Mouse (Mus musculus) bone marrow macrophage, adult 2 months (primary cell): Measurements from ENCODE around the gene Lypd6b. TPM values are rescaled to one million over a fixed set of nuclear protein-coding genes. Genes with fewer than 3 reads are reported as not detected.

Experiments used
- H3K27ac ChIP-seq: 2 replicates; pipeline ENCODE4 v1.5.1; 2012; ENCODE audit warnings: low read depth, low read length; ENCODE audit not compliant: insufficient read depth
- H3K4me1 ChIP-seq: 2 replicates; pipeline ENCODE4 v1.6.1; 2012; ENCODE audit warnings: low read length; ENCODE audit not compliant: control insufficient read depth, insufficient read depth
- H3K4me3 ChIP-seq: 2 replicates; pipeline ENCODE4 v1.5.1; 2012; ENCODE audit warnings: mild to moderate bottlenecking, low read length, moderate library complexity; ENCODE audit not compliant: insufficient read depth
- CTCF ChIP-seq: IDR thresholded peaks from 2 replicates; pipeline ENCODE4 v1.5.1; 2012; ENCODE audit warnings: low read depth, mild to moderate bottlenecking, low read length, moderate library complexity
- POLR2A ChIP-seq: IDR thresholded peaks from 2 replicates; pipeline ENCODE4 v1.6.1; 2012; ENCODE audit warnings: mild to moderate bottlenecking, low read depth, low read length, borderline replicate concordance
- polyA plus RNA-seq: library from polyadenylated mRNA; stranded (reverse); fragments of >200 nt; gene quantifications from 2 replicates; pipeline ENCODE4 v1.2.4, GENCODE M21; 2012; ENCODE audit not compliant: missing spikeins, insufficient read depth, insufficient read length

Gene Lypd6b
- polyA plus RNA-seq, 1 experiment, result not detected

GRCm38 (mm10) chr2:49882461-49882860 lies 95.0 kb downstream of the Lypd6b start:
- no peak for TF ChIP-seq CTCF
- no peak for TF ChIP-seq POLR2A
- no peak overlapping the region for H3K27ac ChIP-seq
- H3K4me1 ChIP-seq, result no peaks in the 10 kb centered on the region
- no peak overlapping the region for H3K4me3 ChIP-seq

- Histone ChIP-seq H3K4me3 (no peak overlapping the region), H3K27ac (no peak overlapping the region), H3K4me1 (no peaks in the 10 kb centered on the region)
- TF ChIP-seq CTCF (no peak), POLR2A (no peak)
Observed at GRCm38 (mm10) chr2:49883990-49884389, 96.5 kb downstream of the Lypd6b start.

- TF ChIP-seq CTCF (no peak), POLR2A (no peak)
- Histone ChIP-seq H3K27ac (no peak overlapping the region), H3K4me1 (no peaks in the 10 kb centered on the region), H3K4me3 (no peak overlapping the region)
Observed at GRCm38 (mm10) chr2:49886209-49886608, 98.7 kb downstream of the Lypd6b start.

- TF ChIP-seq POLR2A, result no peak
- no peak for TF ChIP-seq CTCF
- Histone ChIP-seq H3K4me3 (no peak overlapping the region), H3K4me1 (no peaks in the 10 kb centered on the region), H3K27ac (no peak overlapping the region)
Observed at GRCm38 (mm10) chr2:49888346-49888745, 100.9 kb downstream of the Lypd6b start.

GRCm38 (mm10) chr2:49890727-49891126 lies 103.2 kb downstream of the Lypd6b start:
- no peak for TF ChIP-seq POLR2A
- no peak for TF ChIP-seq CTCF
- Histone ChIP-seq H3K27ac (no peak overlapping the region), H3K4me1 (no peaks in the 10 kb centered on the region), H3K4me3 (no peak overlapping the region)

GRCm38 (mm10) chr2:49909838-49910407 lies 122.4 kb downstream of the Lypd6b start:
- H3K4me1 ChIP-seq, result no peaks in the 10 kb centered on the region
- no peak overlapping the region for H3K4me3 ChIP-seq
- TF ChIP-seq CTCF (no peak), POLR2A (no peak)
- H3K27ac ChIP-seq, result no peak overlapping the region

GRCm38 (mm10) chr2:49911296-49912034 lies 124.0 kb downstream of the Lypd6b start:
- TF ChIP-seq CTCF (no peak), POLR2A (no peak)
- Histone ChIP-seq H3K27ac (no peak overlapping the region), H3K4me3 (no peak overlapping the region), H3K4me1 (no peaks in the 10 kb centered on the region)

GRCm38 (mm10) chr2:49912261-49912895 lies 124.9 kb downstream of the Lypd6b start:
- TF ChIP-seq CTCF, result no peak
- TF ChIP-seq POLR2A, result no peak

GRCm38 (mm10) chr2:49917489-49917888 lies 130.0 kb downstream of the Lypd6b start:
- Histone ChIP-seq H3K4me3 (no peak overlapping the region), H3K27ac (no peak overlapping the region), H3K4me1 (no peaks in the 10 kb centered on the region)
- no peak for TF ChIP-seq POLR2A
- no peak for TF ChIP-seq CTCF

More at GRCm38 (mm10) chr2:49912261-49912895, 124.9 kb downstream of the Lypd6b start:
- Histone ChIP-seq H3K27ac (no peak overlapping the region), H3K4me1 (no peaks in the 10 kb centered on the region), H3K4me3 (no peak overlapping the region)

GRCm38 (mm10) chr2:49918132-49918531 lies 130.6 kb downstream of the Lypd6b start:
- TF ChIP-seq POLR2A, result no peak
- no peak for TF ChIP-seq CTCF
- no peak overlapping the region for H3K27ac ChIP-seq
- no peaks in the 10 kb centered on the region for H3K4me1 ChIP-seq
- no peak overlapping the region for H3K4me3 ChIP-seq

GRCm38 (mm10) chr2:49918692-49919091 lies 131.2 kb downstream of the Lypd6b start:
- H3K27ac ChIP-seq, result no peak overlapping the region
- no peaks in the 10 kb centered on the region for H3K4me1 ChIP-seq
- no peak overlapping the region for H3K4me3 ChIP-seq
- TF ChIP-seq POLR2A, result no peak
